Mouse (Mus musculus): Measurements from ENCODE around the gene Rasl12. TPM values are rescaled to one million over a fixed set of nuclear protein-coding genes. Genes with fewer than 3 reads are reported as not detected.

Gene Rasl12
- polyA plus RNA-seq, 1 experiment from 2014 or later: 8.4 TPM

- no peaks in the 10 kb centered on the region; the same call in 1 of the 2 replicates for H3K27me3 ChIP-seq
- WGBS: 86% methylated on average over 5 of the region's 5 CpGs
- H3K36me3 ChIP-seq: no peaks in the 10 kb centered on the region
- H3K9me3 ChIP-seq (replicated peaks): no peaks in the 10 kb centered on the region
- H3K4me1 ChIP-seq: no peaks in the 10 kb centered on the region
- H3K27ac ChIP-seq: no peak overlapping the region
- no peak for ATAC-seq (ENCODE audit: low FRiP score)
- no peak overlapping the region for H3K4me2 ChIP-seq (replicated peaks)
- no peak overlapping the region for H3K9ac ChIP-seq
- H3K4me3 ChIP-seq: no peak overlapping the region
Observed at GRCm38 (mm10) chr9:65428003-65428402, 29.7 kb downstream of the Rasl12 start.

- Histone ChIP-seq H3K4me1 (no peaks in the 10 kb centered on the region), H3K4me2 (replicated peaks) (no peak overlapping the region), H3K9me3 (replicated peaks) (no peaks in the 10 kb centered on the region), H3K27ac (no peak overlapping the region), H3K9ac (no peak overlapping the region), H3K27me3 (no peaks in the 10 kb centered on the region), H3K36me3 (no peaks in the 10 kb centered on the region), H3K4me3 (no peak overlapping the region)
- no peak for ATAC-seq (ENCODE audit: low FRiP score)
Observed at GRCm38 (mm10) chr9:65430401-65430800, 32.1 kb downstream of the Rasl12 start.

- Histone ChIP-seq H3K27ac (no peak overlapping the region), H3K9me3 (replicated peaks) (no peaks in the 10 kb centered on the region), H3K36me3 (no peaks in the 10 kb centered on the region), H3K4me1 (no peaks in the 10 kb centered on the region), H3K4me2 (replicated peaks) (no peak overlapping the region), H3K4me3 (no peak overlapping the region), H3K9ac (no peak overlapping the region), H3K27me3 (no peaks in the 10 kb centered on the region)
- WGBS: 89% methylated on average over 5 of the region's 5 CpGs
- no peak for ATAC-seq (ENCODE audit: low FRiP score)
Observed at GRCm38 (mm10) chr9:65430921-65431320, 32.6 kb downstream of the Rasl12 start.

- 0% methylated on average over 3 of the region's 3 CpGs for WGBS
- no peak overlapping the region for H3K9ac ChIP-seq
Observed at GRCm38 (mm10) chr9:65432236-65432635, 33.9 kb downstream of the Rasl12 start.

GRCm38 (mm10) chr9:65434140-65434539 is 35.8 kb downstream of the Rasl12 start:
- Histone ChIP-seq H3K4me1 (peaks cover 8% of the 10 kb centered on the region), H3K36me3 (peaks cover 6% of the 10 kb centered on the region; the same call in 1 of the 2 replicates), H3K9me3 (replicated peaks) (no peaks in the 10 kb centered on the region), H3K4me3 (no peak overlapping the region), H3K4me2 (replicated peaks) (no peak overlapping the region), H3K27ac (no peak overlapping the region), H3K27me3 (no peaks in the 10 kb centered on the region), H3K9ac (no peak overlapping the region)
- WGBS: 63% methylated on average over 5 of the region's 5 CpGs
- no peak for ATAC-seq (ENCODE audit: low FRiP score)

More at GRCm38 (mm10) chr9:65432236-65432635, 33.9 kb downstream of the Rasl12 start:
- Histone ChIP-seq H3K27me3 (no peaks in the 10 kb centered on the region), H3K4me2 (replicated peaks) (no peak overlapping the region), H3K4me1 (peaks cover 8% of the 10 kb centered on the region), H3K36me3 (no peaks in the 10 kb centered on the region), H3K27ac (no peak overlapping the region), H3K9me3 (replicated peaks) (no peaks in the 10 kb centered on the region), H3K4me3 (no peak overlapping the region)
- no peak for ATAC-seq (ENCODE audit: low FRiP score)

- H3K27me3 ChIP-seq: no peaks in the 10 kb centered on the region
- peak; percentile 48; the same call in 1 of the 2 replicates for ATAC-seq (ENCODE audit: low FRiP score)
- WGBS: 77% methylated on average over 4 of the region's 4 CpGs
- H3K4me2 ChIP-seq (replicated peaks): no peak overlapping the region
- peaks cover 13% of the 10 kb centered on the region; the same call in 1 of the 2 replicates for H3K36me3 ChIP-seq
- peaks cover 8% of the 10 kb centered on the region for H3K4me1 ChIP-seq
- H3K9ac ChIP-seq: no peak overlapping the region
- H3K27ac ChIP-seq: no peak overlapping the region
- no peaks in the 10 kb centered on the region for H3K9me3 ChIP-seq (replicated peaks)
- no peak overlapping the region for H3K4me3 ChIP-seq
Observed at GRCm38 (mm10) chr9:65435211-65435610, 36.9 kb downstream of the Rasl12 start.

GRCm38 (mm10) chr9:65435671-65436301 is 37.5 kb downstream of the Rasl12 start, which contains the start of gene Mtfmt:
Gene Mtfmt, plus strand, starts transcription at chr9:65435782.
- ATAC-seq (ENCODE audit: low FRiP score): peak; percentile 91

GRCm38 (mm10) chr9:65444692-65445091 is 46.4 kb downstream of the Rasl12 start:
- Histone ChIP-seq H3K9me3 (replicated peaks) (no peaks in the 10 kb centered on the region), H3K4me1 (no peaks in the 10 kb centered on the region), H3K27me3 (no peaks in the 10 kb centered on the region), H3K4me3 (no peak overlapping the region), H3K27ac (no peak overlapping the region), H3K9ac (no peak overlapping the region), H3K4me2 (replicated peaks) (no peak overlapping the region), H3K36me3 (peaks cover 70% of the 10 kb centered on the region)
- ATAC-seq (ENCODE audit: low FRiP score): no peak
- 93% methylated on average over 4 of the region's 4 CpGs for WGBS

More at GRCm38 (mm10) chr9:65435671-65436301, 37.5 kb downstream of the Rasl12 start, which contains the start of gene Mtfmt:
- peak within 1 kb of the TSS; percentile 64; the same call in 1 of the 2 replicates for H3K27ac ChIP-seq
- H3K27me3 ChIP-seq: no peaks in the 10 kb centered on the region
- H3K4me3 ChIP-seq: peak within 1 kb of the TSS; percentile 92
- H3K9ac ChIP-seq: peak within 1 kb of the TSS; percentile 86
- under 1% methylated on average over 54 of the region's 54 CpGs for WGBS
- peak within 1 kb of the TSS; percentile 61 for H3K4me2 ChIP-seq (replicated peaks)
- no peaks in the 10 kb centered on the region for H3K9me3 ChIP-seq (replicated peaks)
- H3K4me1 ChIP-seq: peaks cover 8% of the 10 kb centered on the region
- peaks cover 18% of the 10 kb centered on the region for H3K36me3 ChIP-seq

GRCm38 (mm10) chr9:65447951-65448350 is 49.6 kb downstream of the Rasl12 start:
- no peak overlapping the region for H3K4me2 ChIP-seq (replicated peaks)
- H3K36me3 ChIP-seq: peaks cover 73% of the 10 kb centered on the region
- H3K4me3 ChIP-seq: no peak overlapping the region
- WGBS: 85% methylated on average over 6 of the region's 6 CpGs
- H3K4me1 ChIP-seq: no peaks in the 10 kb centered on the region
- no peaks in the 10 kb centered on the region for H3K27me3 ChIP-seq
- ATAC-seq (ENCODE audit: low FRiP score): no peak
- no peak overlapping the region for H3K9ac ChIP-seq
- H3K27ac ChIP-seq: no peak overlapping the region
- no peaks in the 10 kb centered on the region for H3K9me3 ChIP-seq (replicated peaks)

GRCm38 (mm10) chr9:65458975-65459374 is 60.7 kb downstream of the Rasl12 start:
- ATAC-seq (ENCODE audit: low FRiP score): no peak
- peaks cover 22% of the 10 kb centered on the region for H3K4me1 ChIP-seq
- H3K4me2 ChIP-seq (replicated peaks): no peak overlapping the region
- H3K27me3 ChIP-seq: no peaks in the 10 kb centered on the region
- no peak overlapping the region for H3K4me3 ChIP-seq
- H3K9me3 ChIP-seq (replicated peaks): no peaks in the 10 kb centered on the region
- no peaks in the 10 kb centered on the region; the same call in 1 of the 2 replicates for H3K36me3 ChIP-seq
- 87% methylated on average over 2 of the region's 2 CpGs for WGBS
- no peak overlapping the region for H3K9ac ChIP-seq
- H3K27ac ChIP-seq: no peak overlapping the region

GRCm38 (mm10) chr9:65460198-65460597 is 61.9 kb downstream of the Rasl12 start:
- no peaks in the 10 kb centered on the region for H3K27me3 ChIP-seq
- WGBS: 39% methylated on average over 3 of the region's 3 CpGs
- H3K36me3 ChIP-seq: peaks cover 3% of the 10 kb centered on the region
- ATAC-seq (ENCODE audit: low FRiP score): no peak
- peak overlapping the region; percentile 91 for H3K27ac ChIP-seq
- H3K9me3 ChIP-seq (replicated peaks): no peaks in the 10 kb centered on the region
- H3K4me1 ChIP-seq: peaks cover 22% of the 10 kb centered on the region
- peak overlapping the region; percentile 77 for H3K4me2 ChIP-seq (replicated peaks)
- H3K4me3 ChIP-seq: peak overlapping the region; percentile 89; the same call in 1 of the 2 replicates
- peak overlapping the region; percentile 91; the same call in 1 of the 2 replicates for H3K9ac ChIP-seq

GRCm38 (mm10) chr9:65460732-65461442 is 62.6 kb downstream of the Rasl12 start, which contains the start of gene Spg21:
Gene Spg21, plus strand, starts transcription at chr9:65460947.
- H3K9me3 ChIP-seq (replicated peaks): no peaks in the 10 kb centered on the region
- H3K36me3 ChIP-seq: peaks cover 10% of the 10 kb centered on the region
- no peaks in the 10 kb centered on the region for H3K27me3 ChIP-seq
- peak within 1 kb of the TSS; percentile 91 for H3K27ac ChIP-seq
- H3K4me1 ChIP-seq: peaks cover 22% of the 10 kb centered on the region
- H3K4me3 ChIP-seq: peak within 1 kb of the TSS; percentile 89
- peak; percentile 97 for ATAC-seq (ENCODE audit: low FRiP score)
- H3K4me2 ChIP-seq (replicated peaks): peak within 1 kb of the TSS; percentile 77
- H3K9ac ChIP-seq: peak within 1 kb of the TSS; percentile 91
- WGBS: under 1% methylated on average over 50 of the region's 53 CpGs

Measured in hindbrain, embryonic 12.5 days (tissue).